Comparison of ENCODE assay signal across 23 mouse cellular contexts in genomic region chr14:21560481-21561209, GRCm38 (mm10).
DNase-seq lines count a peak whose midpoint lies in the region; ATAC-seq and TF ChIP-seq lines count a peak whose summit lies in the region.
"Had no signal": no experiment of that assay in that cellular context is flagged by ENCODE, and none has a peak within 500 bp of the region (broad histone marks: within the 10 kb centered on the region; RNA-seq: fewer than 3 reads in every experiment).

No protein-coding gene starts in this region.

- H3K9me3 ChIP-seq in heart, embryonic 14.5 days (ENCODE audit: control insufficient read depth, low read length), result no peaks in the 10 kb centered on the region
- H3K9me3 ChIP-seq in lung, embryonic 16.5 days (ENCODE audit: control insufficient read depth, low read length), result no peaks in the 10 kb centered on the region
- H3K9me3 ChIP-seq in MEL (replicated peaks; ENCODE audit: insufficient read depth, low read length), result no peaks in the 10 kb centered on the region
- no peaks in the 10 kb centered on the region for H3K9me3 ChIP-seq in liver, postnatal 0 days (ENCODE audit: low read length)
- H3K9me3 ChIP-seq: embryonic facial prominence, embryonic 13.5 days; kidney, embryonic 15.5 days; limb, embryonic 12.5 days; neural tube, embryonic 15.5 days had no signal

- H3K36me3 ChIP-seq in heart, embryonic 14.5 days (ENCODE audit: control insufficient read depth, insufficient read depth, low read length), result no peaks in the 10 kb centered on the region
- peaks cover 5% of the 10 kb centered on the region for H3K36me3 ChIP-seq in heart, adult 2 months (ENCODE audit: control insufficient read depth, insufficient read depth, low read length)
- no peaks in the 10 kb centered on the region for H3K36me3 ChIP-seq in lung, embryonic 16.5 days (ENCODE audit: control insufficient read depth, insufficient read depth, low read length)
- H3K36me3 ChIP-seq in MEL (ENCODE audit: control insufficient read depth in 1 of 2, insufficient read depth in 2 of 2, low read length in 2 of 2), result peaks cover 0 to 47% of the 10 kb centered on the region in 2 experiments; a peak in 2 of 4 replicates
- no peaks in the 10 kb centered on the region for H3K36me3 ChIP-seq in liver, postnatal 0 days (replicated peaks; ENCODE audit: insufficient read depth, low read length)
- H3K36me3 ChIP-seq: embryonic facial prominence, embryonic 13.5 days; kidney, embryonic 15.5 days; limb, embryonic 12.5 days; neural tube, embryonic 15.5 days had no signal

- DNase-seq in heart, adult 2 months, result no peak
- no peak for DNase-seq in lung, postnatal 25 days (ENCODE audit: low spot score)
- peak; percentile 25 for DNase-seq in MEL (ENCODE audit: low read depth, low spot score)
- no peak for DNase-seq in liver, postnatal 0 days
- no peak for DNase-seq in layer of hippocampus, adult 11-12 months (ENCODE audit: low spot score)
- no peak for DNase-seq in urinary bladder, adult 2 months (ENCODE audit: low spot score)
- DNase-seq: adrenal gland, postnatal 25 days; cerebellum, adult 11 months; cerebellum, postnatal 14 days; gastrocnemius, postnatal 25 days; kidney, postnatal 4 days; spleen, adult 18-20 months had no signal

- H3K4me2 ChIP-seq in heart, embryonic 14.5 days (ENCODE audit: low read length), result peak overlapping the region; percentile 21; the same call in 1 of the 2 replicates
- H3K4me2 ChIP-seq in lung, embryonic 16.5 days (ENCODE audit: low read depth, low read length), result no peak overlapping the region
- no peak overlapping the region for H3K4me2 ChIP-seq in liver, postnatal 0 days (ENCODE audit: low read depth, low read length)
- H3K4me2 ChIP-seq: embryonic facial prominence, embryonic 13.5 days; kidney, embryonic 15.5 days; limb, embryonic 12.5 days; neural tube, embryonic 15.5 days had no signal

- ATAC-seq in heart, embryonic 14.5 days (ENCODE audit: insufficient number of reproducible peaks, insufficient read depth, low FRiP score, low read depth), result no peak
- 0 out of 2 replicates have a peak, but pooled peaks have one; percentile 41 for ATAC-seq in lung, embryonic 16.5 days (ENCODE audit: low read depth)
- peak; percentile 35; the same call in 1 of the 2 replicates for ATAC-seq in liver, postnatal 0 days
- ATAC-seq: activated CD4-positive, CD25-positive, alpha-beta regulatory T cell, adult 4 months; forebrain, embryonic 16.5 days; hindbrain, postnatal 0 days; intestine, postnatal 0 days; midbrain, embryonic 16.5 days had no signal

- no peaks in the 10 kb centered on the region for H3K79me2 ChIP-seq in heart, adult 2 months (replicated peaks; ENCODE audit: control insufficient read depth, insufficient read depth, low read length)
- no peaks in the 10 kb centered on the region for H3K79me2 ChIP-seq in MEL (ENCODE audit: control insufficient read depth, insufficient read depth, low read length, poor library complexity)

- H3K27ac ChIP-seq in heart, embryonic 14.5 days (replicated peaks in 1 of 2; ENCODE audit: control insufficient read depth in 1 of 2, insufficient read depth in 1 of 2, low read depth in 2 of 2, low read length in 2 of 2), result peak overlapping the region in 1 of 2 experiments; percentile 48; a peak in 3 of 4 replicates
- no peak overlapping the region for H3K27ac ChIP-seq in heart, adult 2 months
- 0 out of 2 replicates have a peak overlapping the region, but pooled peaks have one; percentile 19 for H3K27ac ChIP-seq in lung, embryonic 16.5 days (ENCODE audit: low read length)
- H3K27ac ChIP-seq in MEL (ENCODE audit: control insufficient read depth, low read depth, low read length), result no peak overlapping the region; the same call in 1 of the 2 replicates
- no peak overlapping the region for H3K27ac ChIP-seq in liver, postnatal 0 days (ENCODE audit: low read depth)
- H3K27ac ChIP-seq: embryonic facial prominence, embryonic 13.5 days; hindbrain, postnatal 0 days; kidney, embryonic 15.5 days; limb, embryonic 12.5 days; neural tube, embryonic 15.5 days had no signal

- TF ChIP-seq RAD21 in MEL (IDR thresholded peaks at IDR 0.05; ENCODE audit: low read depth, low read length), result no peak

- H3K4me1 ChIP-seq in heart, embryonic 14.5 days (ENCODE audit: control insufficient read depth in 2 of 2, insufficient read depth in 2 of 2, low read length in 2 of 2), result peaks cover 23 to 50% of the 10 kb centered on the region in 2 experiments
- peaks cover 18% of the 10 kb centered on the region for H3K4me1 ChIP-seq in heart, adult 2 months (ENCODE audit: control insufficient read depth, insufficient read depth, low read length)
- H3K4me1 ChIP-seq in lung, embryonic 16.5 days (replicated peaks; ENCODE audit: control insufficient read depth, insufficient read depth, low read length), result peaks cover 26% of the 10 kb centered on the region
- peaks cover 26 to 37% of the 10 kb centered on the region in 2 experiments for H3K4me1 ChIP-seq in MEL (ENCODE audit: control insufficient read depth in 1 of 2, insufficient read depth in 2 of 2, low read length in 2 of 2)
- peaks cover 6% of the 10 kb centered on the region; the same call in 1 of the 2 replicates for H3K4me1 ChIP-seq in liver, postnatal 0 days (ENCODE audit: insufficient read depth)

- H3K27me3 ChIP-seq in heart, embryonic 14.5 days (ENCODE audit: control insufficient read depth, insufficient read depth, low read length), result no peaks in the 10 kb centered on the region
- H3K27me3 ChIP-seq in heart, adult 2 months (ENCODE audit: control insufficient read depth, insufficient read depth, low read length), result no peaks in the 10 kb centered on the region
- no peaks in the 10 kb centered on the region for H3K27me3 ChIP-seq in lung, embryonic 16.5 days (ENCODE audit: control insufficient read depth, insufficient read depth, low read depth, low read length)
- no peaks in the 10 kb centered on the region for H3K27me3 ChIP-seq in MEL (ENCODE audit: control insufficient read depth in 1 of 2, insufficient read depth in 2 of 2, low read length in 2 of 2)
- H3K27me3 ChIP-seq in liver, postnatal 0 days (ENCODE audit: insufficient read depth, low read length), result no peaks in the 10 kb centered on the region
- H3K27me3 ChIP-seq: embryonic facial prominence, embryonic 13.5 days; kidney, embryonic 15.5 days; limb, embryonic 12.5 days; neural tube, embryonic 15.5 days had no signal

- 32% methylated on average over 11 of the region's 11 CpGs for WGBS in heart, embryonic 14.5 days
- 58% methylated on average over 11 of the region's 11 CpGs for WGBS in heart, adult 2 months
- WGBS in lung, embryonic 16.5 days, result 54% methylated on average over 11 of the region's 11 CpGs
- 71% methylated on average over 11 of the region's 11 CpGs for WGBS in liver, postnatal 0 days (ENCODE audit: insufficient replicate concordance)

- TF ChIP-seq CTCF in heart, adult 2 months (IDR thresholded peaks at IDR 0.05), result no peak
- no peak for TF ChIP-seq CTCF in MEL (IDR thresholded peaks at IDR 0.05 in 2 of 3, conservative IDR thresholded peaks at IDR 0.05 in 1 of 3; ENCODE audit: control insufficient read depth in 1 of 3, insufficient read depth in 1 of 3, low read depth in 2 of 3, low read length in 3 of 3, poor library complexity in 1 of 3, severe bottlenecking in 1 of 3)
- no peak for TF ChIP-seq CTCF in liver, postnatal 0 days (IDR thresholded peaks at IDR 0.05; ENCODE audit: low read depth)

- intact Hi-C loops in heart, adult 2 months (cut with DNase I), result no loop called here

- H3K4me3 ChIP-seq in heart, embryonic 14.5 days (ENCODE audit: control insufficient read depth in 1 of 2, insufficient read depth in 1 of 2, low read depth in 1 of 2, low read length in 2 of 2), result no peak overlapping the region
- no peak overlapping the region for H3K4me3 ChIP-seq in heart, adult 2 months
- no peak overlapping the region for H3K4me3 ChIP-seq in lung, embryonic 16.5 days (ENCODE audit: low read length)
- H3K4me3 ChIP-seq in MEL (ENCODE audit: control insufficient read depth in 1 of 2, insufficient read depth in 1 of 2, low read depth in 2 of 2, low read length in 2 of 2), result no peak overlapping the region; a peak in 1 of 4 replicates
- no peak overlapping the region for H3K4me3 ChIP-seq in liver, postnatal 0 days (ENCODE audit: low read depth, low read length)
- H3K4me3 ChIP-seq: embryonic facial prominence, embryonic 13.5 days; kidney, embryonic 15.5 days; limb, embryonic 12.5 days; neural tube, embryonic 15.5 days had no signal

- no peak for TF ChIP-seq POLR2A in heart, adult 2 months (IDR thresholded peaks at IDR 0.05; ENCODE audit: insufficient read depth, low read depth, low read length)
- TF ChIP-seq POLR2A in MEL (IDR thresholded peaks at IDR 0.05; ENCODE audit: control insufficient read depth in 1 of 2, insufficient read depth in 1 of 2, low read depth in 1 of 2, low read length in 2 of 2, poor library complexity in 1 of 2), result no peak

- TF ChIP-seq EP300 in heart, adult 2 months (IDR thresholded peaks at IDR 0.05; ENCODE audit: insufficient read depth, low read depth, low read length), result no peak
- TF ChIP-seq EP300 in MEL (IDR thresholded peaks at IDR 0.05; ENCODE audit: low read depth in 1 of 2, low read length in 2 of 2), result 0 out of 4 replicates have a peak, but pooled peaks of 1 of the 2 experiments have one; percentile 17
- no peak for TF ChIP-seq EP300 in liver, postnatal 0 days (IDR thresholded peaks at IDR 0.05; ENCODE audit: low read depth)

- H3K9ac ChIP-seq in heart, embryonic 14.5 days (ENCODE audit: low read length), result no peak overlapping the region
- H3K9ac ChIP-seq in heart, adult 2 months (ENCODE audit: low read depth, low read length), result no peak overlapping the region
- no peak overlapping the region for H3K9ac ChIP-seq in lung, embryonic 16.5 days (ENCODE audit: low read length)
- no peak overlapping the region; the same call in 1 of the 2 replicates for H3K9ac ChIP-seq in MEL (ENCODE audit: control insufficient read depth, low read depth, low read length, poor library complexity, severe bottlenecking)
- H3K9ac ChIP-seq in liver, postnatal 0 days (replicated peaks), result no peak overlapping the region
- H3K9ac ChIP-seq: embryonic facial prominence, embryonic 13.5 days; kidney, embryonic 15.5 days; limb, embryonic 12.5 days; neural tube, embryonic 15.5 days had no signal

TF ChIP-seq in MEL, 35 proteins besides CTCF, POLR2A, EP300 and RAD21 (continues in another document):
- TF ChIP-seq ZNF384 (IDR thresholded peaks at IDR 0.05; ENCODE audit: low read depth, low read length) (peak; percentile 82), MYC (IDR thresholded peaks at IDR 0.05; ENCODE audit: low read depth, low read length) (no peak), TCF12 (IDR thresholded peaks at IDR 0.05; ENCODE audit: low read depth, low read length) (peak; percentile 38), ZC3H11A (IDR thresholded peaks at IDR 0.05; ENCODE audit: low read depth, low read length) (no peak), POLR2AphosphoS2 (IDR thresholded peaks at IDR 0.05; ENCODE audit: low read length) (no peak), CHD1 (IDR thresholded peaks at IDR 0.05; ENCODE audit: low read depth, low read length) (no peak), MAFK (IDR thresholded peaks at IDR 0.05; ENCODE audit: borderline replicate concordance, low read depth, low read length) (no peak), NRF1 (IDR thresholded peaks at IDR 0.05; ENCODE audit: insufficient read depth, low read depth, low read length, poor library complexity, severe bottlenecking) (no peak), USF1 (IDR thresholded peaks at IDR 0.05; ENCODE audit: low read depth, low read length) (no peak)
